Mouse (Mus musculus) spleen, adult 18-20 months (tissue): ENCODE measurements around the gene Fyb.
A peak's percentile ranks its signal among the peaks of the same experiment; 100 is the strongest.

Source experiments
- DNase-seq, 2 experiments: peaks; one replicate each; pipeline ENCODE4 v3.0.0; 2022; ENCODE audit warnings: mixed read lengths in 2 of 2

Fyb gene

GRCm38 (mm10) chr15:6601330-6601729 is 78.7 kb downstream of the Fyb start:
- no peak for DNase-seq

DNA sequence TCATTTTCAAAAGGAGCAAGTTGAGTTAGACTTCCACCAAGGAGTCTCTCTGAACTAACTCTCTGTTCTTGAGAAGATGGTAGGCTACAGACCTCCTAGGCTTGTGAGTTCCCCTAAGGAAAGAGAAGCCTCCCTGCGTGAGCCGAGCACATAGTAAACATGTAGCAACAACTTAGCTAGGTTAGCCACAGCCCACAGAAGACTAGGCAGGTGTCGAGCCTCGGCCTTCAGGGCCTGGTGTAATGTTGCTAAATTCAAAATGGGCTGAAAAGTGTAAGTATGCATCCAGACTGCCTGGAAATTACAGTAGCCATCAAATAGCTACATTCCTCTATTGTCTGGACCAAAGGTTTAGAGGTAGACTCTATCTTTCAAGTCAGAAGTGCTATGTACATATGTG is 79.3 kb downstream of the Fyb start:
- no peak for DNase-seq

DNA sequence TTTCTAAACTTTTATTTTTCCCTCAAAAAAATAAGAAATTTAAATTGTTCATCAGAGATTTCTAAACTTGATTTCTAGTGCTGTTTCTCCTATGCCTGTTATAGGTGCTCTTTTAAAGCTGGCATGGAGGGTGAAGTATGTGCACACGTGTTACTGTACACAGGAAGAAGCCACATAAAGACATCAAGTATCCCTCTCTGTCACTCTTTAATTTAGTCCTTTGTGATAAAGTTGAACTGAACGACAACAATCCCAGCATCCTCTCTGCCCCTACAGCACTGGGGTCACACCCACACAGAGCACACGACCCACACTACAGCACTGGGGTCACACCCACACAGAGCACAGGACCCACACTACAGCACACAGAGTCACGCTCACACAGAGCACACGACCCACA is 88.0 kb downstream of the Fyb start:
- no peak for DNase-seq

DNA sequence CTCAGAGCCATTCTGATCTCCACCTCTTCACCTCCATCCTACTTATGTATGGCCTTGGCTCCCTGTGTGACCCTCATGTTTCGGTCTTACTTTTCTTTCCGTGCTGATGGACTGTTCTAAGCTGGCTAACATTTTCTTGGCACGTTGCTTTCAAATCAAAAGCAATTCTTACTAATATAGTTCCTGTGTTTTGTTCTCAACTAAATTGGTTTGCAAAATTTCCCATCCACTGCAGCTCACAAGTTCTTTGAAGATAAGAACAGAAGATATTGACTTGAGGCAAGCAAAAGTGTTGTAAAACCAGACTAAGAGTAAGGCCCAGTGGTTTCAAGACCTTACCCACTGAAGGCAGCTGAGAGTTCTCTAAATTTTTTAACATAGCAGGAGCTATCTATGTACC is 90.2 kb downstream of the Fyb start:
- DNase-seq = no peak

- DNase-seq = no peak
These were observed 93.9 kb downstream of the Fyb start for GRCm38 (mm10) chr15:6616382-6617149.

- no peak for DNase-seq
These were observed 97.1 kb downstream of the Fyb start for GRCm38 (mm10) chr15:6619558-6620316.

DNA sequence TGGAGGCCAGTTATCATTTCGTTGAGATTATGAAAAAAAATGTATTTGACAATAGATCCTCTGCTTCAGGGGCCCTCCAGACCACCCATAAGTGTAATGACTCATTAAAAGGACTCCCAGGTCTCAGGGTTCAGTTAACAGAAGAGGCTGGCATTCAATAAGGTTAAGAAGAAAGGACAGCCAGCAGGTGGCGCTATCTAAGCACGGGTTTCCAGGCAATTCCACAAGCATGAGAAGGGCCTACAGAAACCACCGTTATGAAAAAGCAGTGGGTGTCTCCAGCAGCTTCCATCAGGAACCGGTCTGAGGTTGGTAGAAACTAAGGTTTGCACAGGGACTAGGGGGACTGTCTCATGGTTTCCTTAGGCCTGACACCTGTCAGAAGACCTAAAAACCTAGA is 99.9 kb downstream of the Fyb start:
- peak; percentile 36 to 75 for DNase-seq

DNA sequence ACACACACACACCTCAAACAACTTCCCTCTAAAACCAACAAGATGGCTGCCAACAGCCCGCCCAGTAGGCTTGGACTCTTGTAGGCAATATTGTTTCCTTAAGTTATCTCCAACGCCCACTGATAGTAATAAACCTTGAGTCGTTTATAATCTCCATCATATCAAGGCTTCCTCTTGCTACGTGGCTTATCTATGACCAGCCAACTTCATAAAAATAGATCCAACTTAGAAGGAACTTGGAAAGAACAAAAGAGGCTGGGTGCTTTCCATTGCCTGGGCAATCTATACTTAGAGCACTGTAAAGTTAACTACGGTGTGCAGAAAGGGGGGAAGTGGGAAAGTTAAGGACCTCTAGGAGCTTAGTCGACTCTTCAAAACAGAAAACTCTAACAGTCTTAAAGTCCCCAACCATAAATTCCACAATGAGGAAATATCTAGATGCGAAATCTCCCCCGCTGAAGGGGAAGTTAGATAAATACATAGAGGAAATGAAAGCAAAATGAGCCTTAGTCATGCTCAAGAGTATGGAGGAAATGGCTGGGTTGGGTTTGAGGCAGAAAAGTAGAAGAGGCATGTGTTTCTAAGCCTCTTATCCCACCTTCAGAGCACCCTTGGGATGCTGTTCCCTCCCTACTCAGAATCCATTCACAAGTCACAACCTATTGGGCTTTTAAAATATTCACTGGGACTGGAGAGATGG is 101.0 kb downstream of the Fyb start:
- DNase-seq = no peak

DNA sequence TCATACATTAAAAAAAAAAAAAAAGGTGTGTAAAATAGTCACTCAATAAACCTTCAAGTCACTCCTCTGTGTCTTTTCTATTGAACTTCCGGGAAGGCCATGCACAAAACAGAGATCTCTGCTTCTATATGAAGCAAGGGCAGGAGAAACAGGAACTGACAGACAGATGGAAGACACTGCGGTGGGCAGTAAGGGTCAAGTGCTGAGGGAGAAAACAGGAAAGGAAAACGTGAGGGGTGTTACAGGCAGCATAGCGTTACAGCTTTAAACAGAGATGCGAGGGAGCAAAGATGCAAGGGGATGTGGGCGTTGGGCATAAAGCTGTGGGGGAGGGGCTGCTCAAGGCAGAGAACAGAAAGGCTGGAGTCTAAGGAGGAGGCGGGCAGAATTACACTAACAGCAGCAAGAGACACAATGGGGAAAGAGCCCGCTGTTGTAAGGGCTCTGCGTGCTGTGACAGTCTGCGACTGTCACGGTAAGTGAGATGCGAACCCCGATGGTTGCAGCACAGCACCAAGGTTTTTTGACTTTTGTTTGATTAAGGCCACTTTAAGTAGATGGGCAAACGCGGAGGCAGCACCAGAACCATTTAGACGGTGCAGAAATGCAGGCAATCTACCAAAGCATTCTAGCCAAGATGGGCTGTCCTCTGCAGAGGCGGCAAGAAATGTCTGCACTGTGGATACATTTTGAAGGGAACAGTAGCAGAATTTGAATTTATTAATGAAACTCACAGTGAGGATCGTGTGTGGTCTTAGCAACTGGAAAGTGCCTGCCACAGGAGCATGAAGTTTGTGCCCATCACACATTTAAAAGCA is 101.9 kb downstream of the Fyb start:
- DNase-seq = no peak

- peak in 1 of 2 experiments; percentile 30 for DNase-seq
These were observed 103.0 kb downstream of the Fyb start for GRCm38 (mm10) chr15:6625607-6626033.

DNA sequence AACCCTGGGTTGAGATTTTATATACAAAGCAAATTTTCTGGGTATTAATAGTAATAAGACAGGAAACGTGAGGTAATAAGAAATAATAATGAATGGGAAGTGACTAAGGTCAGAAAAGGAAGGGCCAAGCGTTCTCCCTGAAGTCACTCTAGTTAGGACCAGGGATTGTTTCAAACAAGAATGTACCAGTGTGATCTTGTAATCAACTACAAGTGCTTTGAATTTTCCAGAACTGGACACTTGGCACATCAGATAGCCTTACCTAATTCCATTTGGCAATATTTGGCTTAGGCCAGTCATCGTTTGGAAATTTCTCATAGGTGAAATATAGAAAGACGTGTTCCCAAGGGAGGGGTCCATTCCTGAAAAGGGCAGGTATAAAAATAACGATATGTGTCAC is 103.5 kb downstream of the Fyb start:
- DNase-seq = no peak

DNA sequence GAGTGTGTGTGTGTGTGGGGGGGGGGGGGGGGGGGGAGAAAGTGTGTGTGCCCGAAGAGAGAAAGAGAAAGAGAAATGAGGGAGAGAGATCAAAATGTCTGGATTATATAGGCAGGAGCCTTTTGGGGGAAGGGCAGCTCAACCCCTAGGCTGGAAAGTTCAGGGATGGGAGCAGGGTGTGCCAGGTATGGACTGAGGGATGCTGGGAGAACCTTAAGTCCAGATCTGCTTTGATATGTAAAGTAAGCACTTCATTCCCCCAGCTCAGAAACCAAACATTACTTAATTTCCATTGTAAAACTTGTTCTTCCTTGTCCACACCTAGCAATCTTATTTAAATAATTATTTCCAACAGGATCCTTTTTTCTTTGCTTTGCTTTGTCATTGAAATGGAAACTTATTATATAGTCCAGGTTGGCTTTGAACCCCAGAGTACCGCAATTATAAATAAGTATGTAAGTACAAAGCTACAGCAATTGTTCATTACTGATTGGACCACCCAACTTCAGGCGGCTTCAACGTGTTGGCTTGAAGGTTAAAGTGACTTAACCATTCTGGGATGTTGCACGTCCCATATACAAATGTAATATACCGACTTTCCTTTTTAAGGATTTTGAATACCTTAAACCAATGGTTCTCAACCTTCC is 105.9 kb downstream of the Fyb start:
- DNase-seq = no peak

- DNase-seq = no peak
These were observed 106.5 kb downstream of the Fyb start for GRCm38 (mm10) chr15:6629174-6629573.

- DNase-seq = no peak
These were observed 112.8 kb downstream of the Fyb start for GRCm38 (mm10) chr15:6635405-6635804.

DNA sequence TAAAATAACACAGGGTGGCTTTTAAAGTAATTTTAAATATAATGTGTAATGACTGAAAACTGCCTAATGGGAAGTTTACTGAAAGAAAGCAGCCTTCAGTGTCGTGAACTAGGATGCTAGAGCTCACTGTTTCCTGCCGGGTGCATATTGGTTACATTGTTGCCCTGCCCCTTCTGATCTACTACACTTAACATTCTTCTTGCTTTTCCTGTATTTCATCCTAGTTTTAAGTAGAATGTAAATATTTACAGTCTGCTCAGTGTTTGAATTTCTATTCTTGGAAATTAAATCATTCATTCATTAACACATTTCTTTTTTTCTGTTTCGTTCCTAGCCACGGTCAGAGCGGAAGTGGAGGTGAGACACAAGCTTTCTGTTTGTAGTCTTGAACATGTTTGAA is 119.6 kb downstream of the Fyb start:
- DNase-seq = no peak

DNA sequence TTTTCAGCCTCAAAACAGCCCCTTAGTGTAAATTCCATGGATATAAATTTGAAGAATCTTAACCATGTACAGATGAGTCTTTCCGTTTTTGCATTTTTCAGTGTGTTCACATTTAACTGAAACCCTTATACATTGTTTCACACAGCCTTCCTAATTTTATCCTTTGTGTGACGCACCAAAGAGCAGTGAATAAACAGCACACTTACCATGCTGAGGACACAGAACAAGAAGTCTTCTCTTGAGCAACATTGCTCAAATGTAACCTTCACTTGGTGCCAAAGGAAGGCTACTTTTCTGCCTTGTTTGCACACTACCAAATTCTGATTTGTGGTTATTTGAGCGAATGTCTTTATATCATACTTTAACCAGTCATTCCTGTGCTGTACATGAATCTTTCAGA is 122.8 kb downstream of the Fyb start:
- DNase-seq = no peak

- DNase-seq = no peak
These were observed 124.4 kb downstream of the Fyb start for GRCm38 (mm10) chr15:6647066-6647465.

GRCm38 (mm10) chr15:6648757-6649403 is 126.2 kb downstream of the Fyb start:
- DNase-seq = no peak

GRCm38 (mm10) chr15:6653046-6653445 is 130.4 kb downstream of the Fyb start:
- DNase-seq = no peak

GRCm38 (mm10) chr15:6658081-6658480 is 135.4 kb downstream of the Fyb start:
- DNase-seq = no peak

DNA sequence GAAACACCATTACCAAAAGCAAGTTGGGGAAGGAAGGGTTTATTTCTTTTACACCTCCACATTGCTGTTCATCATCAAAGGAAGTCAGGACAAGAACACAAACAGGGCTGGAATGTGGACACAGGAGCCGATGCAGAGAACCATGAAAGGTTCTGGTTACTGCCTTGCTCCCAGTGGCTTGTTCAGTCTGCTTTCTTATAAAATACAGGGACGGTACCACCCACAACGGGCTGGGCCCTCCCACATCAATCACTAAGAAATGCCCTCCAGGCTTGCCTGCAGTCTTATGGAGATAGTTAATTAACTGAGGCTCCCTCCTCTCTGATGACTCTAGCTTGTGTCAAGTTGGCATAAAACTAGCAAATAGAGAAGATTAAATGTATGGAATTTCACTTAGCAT is 139.3 kb downstream of the Fyb start:
- DNase-seq = no peak

GRCm38 (mm10) chr15:6663991-6664390 is 141.3 kb downstream of the Fyb start:
- DNase-seq = no peak
